Mouse (Mus musculus) left cerebral cortex, postnatal 36 days (tissue): ENCODE data around the gene Add3. TPM values are rescaled to one million over a fixed set of nuclear protein-coding genes. Genes with fewer than 3 reads are reported as not detected.

Experiments used
- DNase-seq, 2 experiments: peaks; one replicate each; pipeline ENCODE4 v3.0.0; 2021 to 2022; ENCODE audit warnings: low spot score in 2 of 2, mixed read lengths in 1 of 2
- intact Hi-C: fragments of 180-260 bp; cut with DNase I; formaldehyde crosslinking; loops from one replicate; pipeline ENCODE4 v1.15.1; 2025
- total RNA-seq, 2 experiments: library from RNA; stranded (reverse); gene quantifications; 2 replicates each; pipeline ENCODE4 v1.2.3; 2021

Add3 gene
- total RNA-seq, 2 experiments from 2014 or later: 89.3 to 89.6 TPM

DNA sequence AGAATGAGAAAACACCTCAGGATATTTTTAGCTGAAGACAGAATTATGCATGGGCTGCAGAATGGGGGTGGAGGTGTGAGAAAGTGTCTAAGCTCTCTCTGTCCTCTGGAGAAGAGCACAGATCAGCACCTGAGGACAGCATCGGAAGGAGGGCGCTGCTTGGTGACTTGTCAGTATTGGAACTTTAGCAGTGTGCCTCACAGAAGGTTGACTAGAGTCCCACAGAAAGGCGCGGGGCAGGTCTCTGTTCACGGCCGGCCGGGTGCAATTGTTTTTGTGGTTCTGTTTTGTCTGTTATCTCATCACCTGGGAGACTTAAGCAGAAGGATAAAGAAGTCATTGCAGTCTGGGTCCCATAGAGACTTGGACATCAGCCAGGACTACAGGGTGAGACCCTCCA, 47.3 kb downstream of the Add3 start:
- intact Hi-C loops: no loop called here
- no peak for DNase-seq

DNA sequence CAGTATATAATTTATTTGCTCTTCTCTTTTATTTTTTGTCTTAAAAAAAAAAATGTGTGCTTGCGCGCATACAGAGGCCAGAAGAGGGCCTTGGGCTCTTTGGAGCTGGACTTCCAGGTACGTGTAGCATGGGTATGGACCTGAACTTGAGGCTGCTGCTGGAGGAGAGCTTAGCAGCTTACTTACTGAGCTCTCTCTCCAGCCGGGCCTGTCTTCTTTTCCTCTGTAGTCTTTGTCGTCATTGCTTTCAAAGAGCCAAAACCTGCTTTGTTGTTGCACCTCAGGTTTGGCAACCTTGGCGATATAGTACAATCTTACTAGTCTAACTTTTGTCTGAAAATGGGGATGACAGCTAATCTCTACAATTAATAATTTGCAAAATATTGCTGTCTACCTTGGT, 47.9 kb downstream of the Add3 start:
- intact Hi-C loops: no loop called here
- DNase-seq: no peak

DNA sequence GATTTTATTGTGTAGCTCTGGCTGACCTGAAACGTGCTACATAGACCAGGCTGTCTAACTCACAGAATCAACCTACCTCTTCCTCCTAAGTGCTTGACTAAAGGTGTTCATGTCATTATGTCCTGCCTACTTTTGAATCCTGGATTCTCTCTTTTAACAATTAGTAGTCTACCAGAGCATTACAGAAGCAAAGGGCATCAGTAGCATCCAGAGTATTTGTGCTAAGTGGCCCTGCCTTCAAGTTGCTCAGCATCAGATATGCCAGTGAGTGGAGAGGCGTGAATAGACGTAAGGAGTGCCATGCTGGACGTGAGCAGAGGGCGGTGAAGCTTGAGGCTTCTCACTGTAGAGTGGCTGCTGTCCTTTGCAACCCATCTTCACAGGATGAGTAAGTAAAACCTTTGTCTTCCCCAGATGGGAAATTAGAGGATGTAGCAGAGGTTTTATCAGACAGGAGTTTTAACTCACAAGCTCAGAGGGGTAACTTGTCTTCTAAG, 48.5 kb downstream of the Add3 start:
- DNase-seq: no peak
- intact Hi-C loops: no loop called here

DNA sequence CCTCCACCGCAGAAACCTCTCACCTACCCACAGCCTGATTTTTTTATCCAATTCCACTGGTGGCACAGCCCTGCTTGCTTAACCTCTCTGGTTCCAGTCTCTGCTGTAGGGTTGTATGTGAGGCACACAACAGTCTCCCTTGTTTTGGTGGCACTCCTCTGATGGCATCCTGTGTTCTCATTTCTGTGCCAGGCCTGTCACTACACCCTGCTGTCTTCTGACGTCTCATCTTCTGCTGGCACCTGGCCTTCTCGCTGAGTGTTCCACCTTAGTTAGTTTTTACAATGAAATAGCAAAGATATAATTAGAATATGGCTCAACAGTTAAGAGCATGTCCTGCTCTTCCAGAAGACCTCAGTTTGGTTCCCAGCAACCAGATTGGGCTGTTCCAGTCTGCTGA, 49.5 kb downstream of the Add3 start:
- intact Hi-C loops: loop anchor here (5.0 kb wide), 1 partner anchor 47 kb away; the partner anchor contains the start of gene Add3
- DNase-seq: no peak

DNA sequence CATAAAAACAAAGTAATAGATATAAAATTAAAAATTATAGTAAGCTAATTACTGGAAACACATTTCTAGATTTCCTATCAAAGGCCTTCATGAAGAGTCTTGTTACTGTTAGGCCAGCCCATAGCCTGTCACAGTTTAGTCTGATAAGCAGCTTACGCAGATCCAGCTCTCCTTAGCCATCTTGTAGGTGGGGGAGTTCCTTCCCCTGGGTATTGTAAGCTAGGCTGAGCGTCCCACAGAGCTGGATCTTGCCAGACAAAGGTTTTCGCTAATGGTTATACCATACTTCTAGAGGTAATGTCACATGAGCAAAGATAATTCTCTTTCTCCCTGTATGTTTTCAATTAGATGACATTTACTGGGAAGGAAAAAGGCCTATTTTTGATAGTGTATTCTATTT, 50.0 kb downstream of the Add3 start:
- intact Hi-C loops: loop anchor here (5.0 kb wide), 1 partner anchor 48 kb away; the partner anchor contains the start of gene Add3
- DNase-seq: no peak

DNA sequence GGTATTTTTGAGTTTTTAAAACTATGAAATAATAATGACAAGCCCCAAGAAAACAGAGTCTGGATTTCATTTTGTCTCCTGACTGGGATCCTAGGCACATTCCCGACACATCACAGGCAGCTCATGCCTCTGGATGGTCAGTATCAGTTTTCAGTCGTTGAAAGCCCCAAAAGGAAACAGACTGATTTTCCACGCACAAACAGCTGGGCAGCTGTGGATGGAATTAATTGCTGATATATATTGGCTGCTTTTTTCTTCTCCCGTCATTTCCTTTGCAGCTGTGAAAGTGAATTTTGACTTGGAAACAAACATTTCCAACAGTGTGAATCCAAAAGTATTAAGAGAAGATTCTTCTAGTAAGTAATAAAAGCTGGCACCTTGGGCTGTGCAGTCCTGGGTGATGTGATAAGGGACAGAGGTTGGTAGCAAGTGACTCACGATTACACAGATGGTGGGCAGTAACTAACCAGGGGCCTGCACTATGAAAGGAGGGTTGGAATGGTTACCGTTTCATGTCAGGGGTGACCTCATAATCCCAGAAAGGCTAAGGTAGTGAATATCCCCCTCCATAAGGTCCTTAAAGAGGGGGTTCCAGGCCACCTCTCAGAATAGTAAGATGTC, 51.7 kb downstream of the Add3 start:
- no peak for DNase-seq
- intact Hi-C loops: loop anchor here (5.0 kb wide), 1 partner anchor 50 kb away; the partner anchor contains the start of gene Add3

DNA sequence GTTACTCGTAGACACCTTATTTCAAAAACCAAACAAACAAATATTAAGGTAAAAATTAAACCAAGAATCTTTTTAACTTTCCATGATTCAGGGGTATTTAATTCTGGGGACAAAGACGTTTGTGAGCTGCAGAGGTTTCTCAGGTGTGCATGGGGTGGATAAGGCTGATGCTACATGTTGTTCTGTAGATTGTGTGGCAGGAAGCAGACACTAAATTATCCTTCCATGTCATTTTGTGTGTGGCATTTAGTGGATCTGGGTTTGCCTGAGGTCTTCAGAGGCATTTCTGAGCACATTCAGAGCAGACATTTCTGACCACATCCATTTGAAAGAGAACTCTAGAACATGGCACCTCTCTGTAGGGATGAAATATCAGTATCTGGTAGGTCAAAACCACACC, 52.9 kb downstream of the Add3 start:
- no peak for DNase-seq
- intact Hi-C loops: loop anchor here (5.0 kb wide), 1 partner anchor 51 kb away; the partner anchor contains the start of gene Add3

DNA sequence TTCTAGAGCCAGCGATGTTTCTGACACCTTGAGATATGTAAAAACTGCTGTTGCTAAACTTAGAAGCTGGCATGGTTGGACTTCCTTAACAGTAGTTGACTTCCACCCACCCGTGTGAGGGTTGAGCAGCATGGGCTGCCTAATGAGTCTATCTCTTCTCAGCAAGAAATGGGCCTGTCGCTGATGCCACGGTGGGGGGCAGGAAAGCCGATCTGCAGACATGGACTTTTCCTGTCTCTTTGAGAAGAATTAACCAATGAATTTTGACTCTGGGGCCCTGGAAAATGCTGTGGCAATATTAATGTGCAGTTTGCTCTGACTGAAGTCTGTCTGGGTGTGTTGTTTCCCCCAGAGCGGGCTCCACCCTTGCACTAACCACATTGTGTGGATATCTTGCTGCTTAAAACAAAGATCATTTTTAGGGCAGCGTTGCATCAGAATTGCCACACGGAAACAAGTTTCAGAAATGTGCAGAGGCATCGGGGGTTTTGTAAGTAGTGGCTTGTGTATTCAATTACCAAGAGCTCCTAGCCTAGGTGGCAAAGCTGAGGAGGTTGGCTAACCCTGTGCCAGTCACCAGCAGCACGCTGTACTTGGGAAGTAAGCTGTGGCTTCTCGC, 53.8 kb downstream of the Add3 start:
- no peak for DNase-seq
- intact Hi-C loops: loop anchor here (5.0 kb wide), 1 partner anchor 52 kb away; the partner anchor contains the start of gene Add3

DNA sequence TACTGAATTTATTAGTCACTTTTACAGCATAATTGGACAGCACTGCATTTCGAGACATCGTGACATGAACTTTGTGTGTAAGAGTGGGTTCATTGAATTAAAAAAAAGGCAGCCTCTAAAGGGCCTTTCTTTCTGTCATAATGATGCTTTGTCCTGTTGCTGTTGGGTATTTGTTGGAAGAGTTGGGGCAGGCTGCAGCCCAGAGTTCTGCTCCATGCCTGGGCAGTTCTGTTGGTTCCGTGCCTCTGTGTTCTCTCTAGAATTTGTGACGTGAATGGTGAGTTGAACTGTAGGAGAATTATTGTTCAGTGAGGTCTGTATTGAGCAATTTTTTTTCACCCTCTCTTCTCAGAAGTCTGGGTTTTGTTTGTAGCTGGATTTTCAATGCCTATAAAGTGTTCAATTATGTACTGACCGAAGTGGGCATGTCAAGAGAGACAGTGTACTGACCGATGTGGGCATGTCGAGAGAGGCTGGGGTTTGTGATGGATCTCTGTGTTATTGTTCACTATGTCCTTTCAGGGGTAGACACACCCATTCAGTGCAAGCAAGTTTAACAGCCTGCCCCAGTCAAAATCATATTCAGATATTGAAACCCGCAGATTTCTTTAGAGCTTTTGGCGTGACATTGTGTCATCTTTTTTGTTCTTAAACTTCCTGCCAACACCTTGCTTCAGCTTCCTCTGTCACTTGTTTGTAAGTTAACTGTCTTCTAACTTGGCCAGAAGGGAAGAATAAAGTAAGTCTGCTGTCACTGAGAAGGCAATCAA, 54.7 kb downstream of the Add3 start:
- intact Hi-C loops: loop anchor here (5.0 kb wide), 1 partner anchor 53 kb away; the partner anchor contains the start of gene Add3

DNA sequence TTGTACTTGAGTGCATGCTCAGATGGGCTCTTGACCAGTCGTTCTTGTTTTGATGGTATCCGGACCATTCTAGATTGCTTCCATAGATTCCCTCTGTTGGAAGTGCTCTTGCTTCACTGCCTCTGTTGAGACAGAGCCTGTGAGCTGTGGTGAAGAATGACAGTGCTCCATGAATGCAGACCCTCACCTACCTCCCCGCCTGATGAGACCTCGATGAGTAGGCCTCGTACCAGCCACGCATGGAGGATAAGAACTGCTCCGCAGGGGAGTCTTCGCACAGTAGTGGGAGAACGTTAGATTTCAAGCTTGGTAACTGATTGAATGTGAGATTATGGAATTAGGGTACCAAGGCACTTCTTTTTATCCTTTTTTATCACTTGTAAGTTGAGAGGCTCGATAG, 56.7 kb downstream of the Add3 start:
- intact Hi-C loops: no loop called here
- DNase-seq: no peak

More for the DNA sequence above, 54.7 kb downstream of the Add3 start:
- DNase-seq: no peak

DNA sequence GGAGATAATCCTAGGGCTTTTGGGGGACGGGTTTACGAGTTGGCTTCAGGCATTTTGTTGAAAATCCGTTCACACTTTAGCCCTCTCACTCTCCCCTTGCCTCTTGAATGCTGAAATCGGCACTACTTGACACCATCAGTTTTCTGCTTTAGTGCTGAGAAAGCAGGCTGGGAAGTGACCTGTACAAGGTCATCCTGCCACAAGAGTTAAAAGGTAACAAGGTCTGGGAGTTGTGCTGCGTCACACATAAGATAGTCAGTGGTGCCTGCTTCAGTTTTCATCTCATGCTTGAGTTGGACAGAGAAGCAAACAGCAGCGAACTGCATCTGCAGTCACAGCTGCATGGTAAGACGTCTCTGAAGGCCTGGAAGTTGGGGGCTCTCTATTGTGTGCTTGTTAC, 57.5 kb downstream of the Add3 start:
- intact Hi-C loops: no loop called here
- DNase-seq: no peak

DNA sequence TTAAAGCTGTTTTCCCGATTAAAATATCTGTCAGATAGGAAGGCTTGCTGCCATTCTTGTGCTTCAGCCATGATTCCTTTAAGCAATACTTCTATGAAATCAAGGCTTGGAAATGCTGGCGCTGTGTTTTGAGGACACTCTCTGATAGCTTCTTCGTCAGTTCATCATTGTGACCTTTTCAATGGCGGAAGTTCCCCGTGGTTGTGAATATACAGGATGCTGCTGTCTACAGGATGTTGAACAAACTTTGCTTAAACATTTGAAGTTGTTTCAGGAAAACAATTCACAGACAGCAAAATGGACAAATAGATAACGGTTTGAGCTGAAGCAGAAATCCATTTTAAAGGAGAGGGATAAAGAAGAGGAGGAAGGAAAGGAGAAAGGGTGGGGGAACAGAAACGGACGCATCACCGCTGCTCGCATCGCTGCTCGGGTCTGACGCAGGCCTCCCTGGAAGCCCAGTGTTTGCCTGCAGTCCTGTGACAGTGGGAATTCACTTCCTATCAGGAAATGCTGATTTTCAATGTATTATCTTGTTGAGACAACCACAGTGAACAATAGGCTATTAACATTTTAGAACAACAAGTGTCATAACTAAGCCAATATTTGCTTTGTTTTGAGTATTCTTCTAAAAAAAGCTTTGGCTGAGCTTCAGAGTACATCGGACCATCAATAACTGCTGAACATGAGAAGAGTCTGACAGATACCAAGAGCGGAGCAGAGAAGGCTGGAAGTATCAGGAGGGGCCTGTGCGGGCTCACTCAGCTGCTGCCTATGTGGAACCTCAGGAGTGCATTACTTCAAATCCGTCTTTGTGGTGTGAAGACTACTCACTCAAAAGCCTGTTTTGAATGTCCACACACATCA, 58.7 kb downstream of the Add3 start:
- no peak for DNase-seq
- intact Hi-C loops: no loop called here

DNA sequence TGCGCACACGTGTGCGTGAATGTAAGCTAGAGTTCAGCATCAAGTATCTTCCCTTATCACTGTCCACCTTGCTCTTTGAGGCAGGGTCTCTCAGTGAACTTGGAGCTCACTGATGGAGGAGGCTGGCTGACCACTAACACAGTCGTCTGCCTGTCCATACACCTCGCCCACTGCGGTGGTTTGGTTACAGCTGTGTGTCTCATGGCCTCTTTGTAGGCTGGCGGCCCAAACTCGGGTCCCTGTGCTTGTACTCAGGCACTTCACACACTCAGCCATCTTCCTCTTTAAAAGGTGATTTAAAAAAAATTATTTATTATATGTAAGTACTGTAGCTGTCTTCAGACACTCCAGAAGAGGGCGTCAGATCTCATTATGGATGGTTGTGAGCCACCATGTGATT, 59.5 kb downstream of the Add3 start:
- intact Hi-C loops: no loop called here
- no peak for DNase-seq

DNA sequence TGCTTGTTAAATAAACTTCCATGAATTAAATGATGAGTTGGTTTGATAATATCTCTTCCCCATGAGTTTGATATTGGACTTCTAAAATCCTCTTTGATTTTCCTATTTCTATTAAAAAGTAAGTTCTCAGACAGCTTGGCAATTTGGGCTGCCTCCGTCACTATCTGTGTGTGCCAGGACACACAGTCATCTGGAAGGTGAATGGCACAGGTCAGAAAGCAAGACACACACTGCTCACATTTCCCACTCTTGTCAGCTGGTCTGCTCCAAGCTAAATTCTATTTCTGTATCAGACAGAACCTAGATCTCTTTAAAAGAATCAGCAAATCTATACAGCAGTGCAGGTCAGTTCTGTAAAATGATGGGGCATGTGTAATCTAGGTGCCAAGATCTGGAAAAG, 61.9 kb downstream of the Add3 start:
- DNase-seq: no peak
- intact Hi-C loops: no loop called here

DNA sequence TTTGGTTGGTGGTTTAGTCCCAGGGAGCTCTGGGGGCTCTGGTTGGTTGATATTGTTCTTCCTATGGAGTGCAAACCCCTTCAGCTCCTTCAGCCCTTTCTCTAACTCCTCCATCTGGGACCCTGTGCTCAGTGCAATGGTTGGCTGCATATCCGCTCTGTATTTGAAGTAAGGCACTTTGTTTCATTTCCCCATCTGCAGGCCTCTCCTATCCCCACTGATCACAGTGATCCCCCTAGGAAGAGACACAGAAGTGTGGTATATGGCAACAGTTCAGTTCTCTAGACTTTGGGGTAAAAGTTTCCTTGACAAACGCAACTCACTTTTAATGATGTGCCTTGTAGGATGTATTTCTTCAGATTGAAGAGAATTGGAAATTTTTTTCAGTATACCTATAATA, 66.7 kb downstream of the Add3 start:
- no peak for DNase-seq
- intact Hi-C loops: no loop called here

DNA sequence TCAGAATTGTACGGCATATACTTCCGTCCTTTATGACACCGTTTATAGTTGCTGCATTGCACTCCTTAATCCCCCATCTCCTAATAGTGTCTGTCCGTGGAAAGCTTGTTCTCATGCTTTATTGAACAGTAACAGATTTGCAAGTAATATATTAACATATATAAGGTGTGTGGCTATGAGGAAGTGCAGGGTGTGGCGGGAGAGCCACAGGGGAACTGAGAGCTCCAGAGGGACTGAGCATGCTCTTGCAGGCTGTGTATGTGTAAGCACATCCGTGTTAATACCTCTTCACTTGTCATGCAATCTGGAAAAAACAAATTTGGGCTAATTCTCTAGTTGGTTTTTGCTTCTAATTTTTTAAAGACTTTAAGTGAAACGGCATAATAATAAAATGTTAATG, 68.6 kb downstream of the Add3 start:
- no peak for DNase-seq
- intact Hi-C loops: no loop called here

DNA sequence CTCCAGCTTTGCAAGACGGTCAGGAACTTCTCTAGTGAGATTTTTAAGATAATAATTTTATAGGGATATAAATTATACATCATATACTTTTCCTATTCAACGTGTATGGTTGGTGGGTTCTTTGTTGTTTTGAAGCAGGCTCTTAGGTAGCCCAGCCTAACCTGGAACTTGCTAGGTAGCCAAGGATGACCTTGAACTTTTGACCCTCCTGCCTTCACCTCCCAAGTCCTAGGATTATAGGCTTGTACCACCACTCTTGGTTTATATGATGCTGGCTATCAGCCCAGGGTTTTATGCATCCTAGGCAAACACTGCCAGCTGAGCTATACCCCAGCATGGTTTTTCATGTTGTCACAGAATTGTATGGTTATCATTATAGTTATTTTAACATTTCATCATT, 70.0 kb downstream of the Add3 start:
- intact Hi-C loops: no loop called here
- DNase-seq: no peak

DNA sequence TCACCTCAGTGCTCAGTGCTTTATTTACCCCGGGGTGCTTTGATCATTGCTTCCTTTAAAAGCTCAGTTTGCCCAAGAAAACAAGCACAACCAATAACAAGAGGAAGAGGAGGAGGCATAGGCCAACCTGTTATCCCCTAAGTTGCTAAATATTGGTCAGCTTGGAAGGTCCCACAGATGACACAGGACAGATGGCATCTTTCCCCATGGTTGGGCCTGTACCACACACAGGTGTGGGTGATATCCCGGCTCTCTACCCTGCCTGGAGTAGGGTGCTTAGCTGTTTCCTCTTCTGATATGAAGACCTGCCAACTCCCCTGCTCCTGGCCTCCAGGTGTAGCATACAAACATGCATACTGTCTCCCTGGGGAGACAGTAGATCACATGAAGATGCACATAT, 75.1 kb downstream of the Add3 start:
- intact Hi-C loops: no loop called here
- no peak for DNase-seq

DNA sequence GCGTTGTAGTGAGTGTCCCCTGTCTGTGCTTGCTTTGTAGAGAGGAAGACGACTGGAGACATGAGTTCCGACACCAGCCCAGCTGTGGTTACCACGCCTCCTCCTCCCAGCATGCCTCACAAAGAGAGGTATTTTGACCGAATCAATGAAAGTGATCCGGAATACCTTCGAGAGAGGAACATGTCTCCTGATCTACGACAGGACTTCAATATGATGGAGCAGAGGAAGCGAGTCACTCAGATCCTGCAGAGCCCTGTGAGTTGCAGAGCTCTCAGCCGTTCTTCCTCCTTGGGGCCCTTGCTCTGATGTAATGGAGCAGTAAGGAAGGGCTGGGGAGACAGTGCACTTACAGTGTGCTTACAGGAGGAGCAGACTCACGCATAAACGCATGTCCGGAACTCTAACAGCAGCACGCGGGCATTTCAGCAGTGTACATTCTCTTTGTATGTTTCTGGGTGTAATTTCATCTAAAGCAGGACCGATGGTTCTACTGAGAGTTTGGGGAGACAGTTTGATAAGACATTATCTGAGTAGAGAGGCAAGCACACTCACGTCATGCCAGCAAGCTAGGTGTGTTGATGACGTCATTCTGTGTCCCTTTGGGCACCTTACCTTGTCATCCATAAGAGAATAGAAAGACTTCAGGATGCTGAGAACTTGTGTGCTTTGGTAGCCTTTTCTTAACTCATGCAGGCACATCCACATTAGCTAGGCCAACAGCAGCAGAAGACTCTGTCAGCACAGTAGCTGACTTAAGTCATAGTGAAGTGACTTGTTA, 76.7 kb downstream of the Add3 start:
- no peak for DNase-seq
- intact Hi-C loops: no loop called here
